Mouse (Mus musculus): ENCODE measurements around the gene Vmn1r126. TPM values are rescaled to one million over a fixed set of nuclear protein-coding genes. Genes with fewer than 3 reads are reported as not detected.
"Not testable (repeated sequence)": the region's sequence is repeated elsewhere in the genome, so short reads cannot be mapped to it uniquely, and the experiment has no call there.

Gene Vmn1r126
- not detected in 2 replicates for polyA plus RNA-seq (2016; fragmentation: Nextera tagmentation; extraction: Ambion mirVana)

GRCm38 (mm10) chr7:21301367-21301766 lies at the start of gene Vmn1r126:
TSS of gene Vmn1r126 (minus strand) at chr7:21301467.
- H3K9me3 ChIP-seq; H3K4me3 ChIP-seq; H3K27ac ChIP-seq; H3K27me3 ChIP-seq (ENCODE audit: insufficient read depth, poor library complexity, severe bottlenecking); H3K4me1 ChIP-seq (replicated peaks); H3K36me3 ChIP-seq; DNase-seq (ENCODE audit: low spot score): not testable (repeated sequence)
- WGBS, result no CpG with 5 or more reads among the region's 5 CpGs

- DNase-seq (ENCODE audit: low spot score); H3K4me1 ChIP-seq (replicated peaks); H3K9me3 ChIP-seq; H3K27me3 ChIP-seq (ENCODE audit: insufficient read depth, poor library complexity, severe bottlenecking); H3K36me3 ChIP-seq; H3K27ac ChIP-seq; H3K4me3 ChIP-seq: not testable (repeated sequence)
- WGBS, result 82% methylated on average over 1 of the region's 1 CpGs
Measured at GRCm38 (mm10) chr7:21349073-21349472, 47.8 kb upstream of the Vmn1r126 start, which contains the start of gene Vmn1r128. TSS of gene Vmn1r128 (plus strand) at chr7:21349373.

- not testable (repeated sequence) for H3K4me1 ChIP-seq (replicated peaks); H3K27ac ChIP-seq; H3K27me3 ChIP-seq (ENCODE audit: insufficient read depth, poor library complexity, severe bottlenecking); DNase-seq (ENCODE audit: low spot score); H3K9me3 ChIP-seq; H3K4me3 ChIP-seq; H3K36me3 ChIP-seq
- WGBS, result no CpG with 5 or more reads among the region's 3 CpGs
Measured at GRCm38 (mm10) chr7:21319761-21320160, 18.5 kb upstream of the Vmn1r126 start, which contains the start of gene Vmn1r127. TSS of gene Vmn1r127 (minus strand) at chr7:21319861.

GRCm38 (mm10) chr7:21271879-21272278 lies 29.4 kb downstream of the Vmn1r126 start, which contains the start of gene Vmn1r125:
TSS of gene Vmn1r125 (plus strand) at chr7:21272179.
- H3K9me3 ChIP-seq; DNase-seq (ENCODE audit: low spot score): not testable (repeated sequence)

GRCm38 (mm10) chr7:21260517-21260916 lies 40.8 kb downstream of the Vmn1r126 start, which contains the start of gene Vmn1r124:
TSS of gene Vmn1r124 (minus strand) at chr7:21260617.
- H3K27ac ChIP-seq; H3K9me3 ChIP-seq; H3K36me3 ChIP-seq; H3K27me3 ChIP-seq (ENCODE audit: insufficient read depth, poor library complexity, severe bottlenecking); H3K4me1 ChIP-seq (replicated peaks); H3K4me3 ChIP-seq; DNase-seq (ENCODE audit: low spot score): not testable (repeated sequence)
- 83% methylated on average over 4 of the region's 4 CpGs for WGBS

More at GRCm38 (mm10) chr7:21271879-21272278, 29.4 kb downstream of the Vmn1r126 start, which contains the start of gene Vmn1r125:
- H3K36me3 ChIP-seq; H3K27ac ChIP-seq; H3K4me1 ChIP-seq (replicated peaks); H3K27me3 ChIP-seq (ENCODE audit: insufficient read depth, poor library complexity, severe bottlenecking); H3K4me3 ChIP-seq: not testable (repeated sequence)
- 69% methylated on average over 3 of the region's 3 CpGs for WGBS

Other genes with a start within 250 kb of the Vmn1r126 start
- gene Vmn1r120, start 247.7 kb downstream of the Vmn1r126 start, polyA plus RNA-seq (2016; fragmentation: Nextera tagmentation; extraction: Ambion mirVana), result not detected in 2 replicates
- gene Vmn1r121, start 203.0 kb downstream of the Vmn1r126 start, polyA plus RNA-seq (2016; fragmentation: Nextera tagmentation; extraction: Ambion mirVana), result not detected in 2 replicates
- gene Vmn1r122, start 167.3 kb downstream of the Vmn1r126 start, polyA plus RNA-seq (2016; fragmentation: Nextera tagmentation; extraction: Ambion mirVana), result not detected in 2 replicates
- gene Vmn1r123, start 139.3 kb downstream of the Vmn1r126 start, polyA plus RNA-seq (2016; fragmentation: Nextera tagmentation; extraction: Ambion mirVana), result not detected in 2 replicates
- gene Gm5157, start 111.0 kb downstream of the Vmn1r126 start, polyA plus RNA-seq (2016; fragmentation: Nextera tagmentation; extraction: Ambion mirVana), result not detected in 2 replicates
- gene Vmn1r124, start 40.9 kb downstream of the Vmn1r126 start, polyA plus RNA-seq (2016; fragmentation: Nextera tagmentation; extraction: Ambion mirVana), result not detected in 2 replicates
- not detected in 2 replicates for gene Vmn1r125, start 29.3 kb downstream of the Vmn1r126 start, polyA plus RNA-seq (2016; fragmentation: Nextera tagmentation; extraction: Ambion mirVana)
- not detected in 2 replicates for gene Vmn1r127, start 18.4 kb upstream of the Vmn1r126 start, polyA plus RNA-seq (2016; fragmentation: Nextera tagmentation; extraction: Ambion mirVana)
- not detected in 2 replicates for gene Vmn1r128, start 47.9 kb upstream of the Vmn1r126 start, polyA plus RNA-seq (2016; fragmentation: Nextera tagmentation; extraction: Ambion mirVana)
- gene Vmn1r129, start 59.8 kb upstream of the Vmn1r126 start, polyA plus RNA-seq (2016; fragmentation: Nextera tagmentation; extraction: Ambion mirVana), result not detected in 2 replicates
- gene Gm6882, start 131.3 kb upstream of the Vmn1r126 start, polyA plus RNA-seq (2016; fragmentation: Nextera tagmentation; extraction: Ambion mirVana), result not detected in 2 replicates
- gene Vmn1r130, start 210.3 kb upstream of the Vmn1r126 start, polyA plus RNA-seq (2016; fragmentation: Nextera tagmentation; extraction: Ambion mirVana), result not detected in 2 replicates
- not detected in 2 replicates for gene Vmn1r131, start 244.6 kb upstream of the Vmn1r126 start, polyA plus RNA-seq (2016; fragmentation: Nextera tagmentation; extraction: Ambion mirVana)